Mouse (Mus musculus): Measurements from ENCODE around the gene Eefsec. TPM values are rescaled to one million over a fixed set of nuclear protein-coding genes. Genes with fewer than 3 reads are reported as not detected.

Gene Eefsec
- polyA plus RNA-seq, 1 experiment from 2014 or later = 37.4 TPM

GRCm38 (mm10) chr6:88465181-88465920 is 19.0 kb upstream of the Eefsec start, which contains the start of gene Ruvbl1:
Gene Ruvbl1, plus strand, starts transcription at chr6:88465409.
- peak; percentile 99 for ATAC-seq (ENCODE audit: insufficient number of reproducible peaks, low FRiP score, low TSS enrichment, low read depth)
- Histone ChIP-seq H3K9ac (peak within 1 kb of the TSS; percentile 71), H3K36me3 (peaks cover 26% of the 10 kb centered on the region), H3K9me3 (replicated peaks) (no peaks in the 10 kb centered on the region), H3K4me2 (replicated peaks) (peak within 1 kb of the TSS; percentile 65), H3K4me3 (replicated peaks) (peak within 1 kb of the TSS; percentile 69), H3K27me3 (no peaks in the 10 kb centered on the region), H3K4me1 (peaks cover 11% of the 10 kb centered on the region), H3K27ac (replicated peaks) (no peak within 1 kb of the TSS)
- under 1% methylated on average over 42 of the region's 42 CpGs for WGBS

GRCm38 (mm10) chr6:88454545-88454944 is 8.2 kb upstream of the Eefsec start:
- H3K36me3 ChIP-seq = no peaks in the 10 kb centered on the region
- no peaks in the 10 kb centered on the region for H3K9me3 ChIP-seq (replicated peaks)
- H3K27ac ChIP-seq (replicated peaks) = no peak overlapping the region
- no peaks in the 10 kb centered on the region for H3K4me1 ChIP-seq
- H3K9ac ChIP-seq = no peak overlapping the region
- no peak overlapping the region for H3K4me2 ChIP-seq (replicated peaks)
- no peak overlapping the region for H3K4me3 ChIP-seq (replicated peaks)
- ATAC-seq (ENCODE audit: insufficient number of reproducible peaks, low FRiP score, low TSS enrichment, low read depth) = no peak
- WGBS = 57% methylated on average over 2 of the region's 2 CpGs
- peaks cover 2% of the 10 kb centered on the region; the same call in 1 of the 2 replicates for H3K27me3 ChIP-seq

- H3K4me1 ChIP-seq = peaks cover 18% of the 10 kb centered on the region; the same call in 1 of the 2 replicates
- no peaks in the 10 kb centered on the region for H3K9me3 ChIP-seq (replicated peaks)
- H3K36me3 ChIP-seq = no peaks in the 10 kb centered on the region
- no peak overlapping the region for H3K4me2 ChIP-seq (replicated peaks)
- WGBS = 44% methylated on average over 4 of the region's 4 CpGs
- no peak for ATAC-seq (ENCODE audit: insufficient number of reproducible peaks, low FRiP score, low TSS enrichment, low read depth)
- H3K9ac ChIP-seq = no peak overlapping the region
- no peak overlapping the region for H3K4me3 ChIP-seq (replicated peaks)
- H3K27ac ChIP-seq (replicated peaks) = no peak overlapping the region
- H3K27me3 ChIP-seq = no peaks in the 10 kb centered on the region
These were observed 1.1 kb upstream of the Eefsec start for GRCm38 (mm10) chr6:88447454-88447853.

- peak overlapping the region; percentile 72 for H3K4me3 ChIP-seq (replicated peaks)
- H3K9ac ChIP-seq = peak overlapping the region; percentile 67
- H3K27me3 ChIP-seq = no peaks in the 10 kb centered on the region
- no peaks in the 10 kb centered on the region for H3K9me3 ChIP-seq (replicated peaks)
- 0 out of 2 replicates have a peak overlapping the region, but pooled peaks have one; percentile 78 for H3K27ac ChIP-seq (replicated peaks)
- 11% methylated on average over 5 of the region's 5 CpGs for WGBS
- ATAC-seq (ENCODE audit: insufficient number of reproducible peaks, low FRiP score, low TSS enrichment, low read depth) = no peak
- peaks cover 20% of the 10 kb centered on the region; the same call in 1 of the 2 replicates for H3K4me1 ChIP-seq
- H3K4me2 ChIP-seq (replicated peaks) = peak overlapping the region; percentile 66
- H3K36me3 ChIP-seq = no peaks in the 10 kb centered on the region
These were observed 678 bp downstream of the Eefsec start for GRCm38 (mm10) chr6:88445661-88446060.

GRCm38 (mm10) chr6:88444076-88444750 is 2.1 kb downstream of the Eefsec start:
- Histone ChIP-seq H3K36me3 (no peaks in the 10 kb centered on the region), H3K27ac (replicated peaks) (no peak overlapping the region), H3K4me1 (peaks cover 31% of the 10 kb centered on the region), H3K9ac (no peak overlapping the region), H3K4me2 (replicated peaks) (no peak overlapping the region), H3K27me3 (no peaks in the 10 kb centered on the region), H3K9me3 (replicated peaks) (no peaks in the 10 kb centered on the region), H3K4me3 (replicated peaks) (no peak overlapping the region)
- ATAC-seq (ENCODE audit: insufficient number of reproducible peaks, low FRiP score, low TSS enrichment, low read depth) = no peak
- 80% methylated on average over 7 of the region's 7 CpGs for WGBS

- Histone ChIP-seq H3K36me3 (no peaks in the 10 kb centered on the region), H3K27ac (replicated peaks) (no peak overlapping the region), H3K9me3 (replicated peaks) (no peaks in the 10 kb centered on the region), H3K4me2 (replicated peaks) (no peak overlapping the region), H3K4me1 (peaks cover 36% of the 10 kb centered on the region), H3K9ac (no peak overlapping the region), H3K27me3 (no peaks in the 10 kb centered on the region), H3K4me3 (replicated peaks) (no peak overlapping the region)
- no peak for ATAC-seq (ENCODE audit: insufficient number of reproducible peaks, low FRiP score, low TSS enrichment, low read depth)
- 77% methylated on average over 3 of the region's 3 CpGs for WGBS
These were observed 2.9 kb downstream of the Eefsec start for GRCm38 (mm10) chr6:88443446-88443845.

- no peak overlapping the region for H3K4me2 ChIP-seq (replicated peaks)
- H3K27me3 ChIP-seq = no peaks in the 10 kb centered on the region
- no peaks in the 10 kb centered on the region for H3K36me3 ChIP-seq
- H3K9ac ChIP-seq = no peak overlapping the region
- peaks cover 36% of the 10 kb centered on the region for H3K4me1 ChIP-seq
- ATAC-seq (ENCODE audit: insufficient number of reproducible peaks, low FRiP score, low TSS enrichment, low read depth) = no peak
- no peak overlapping the region for H3K27ac ChIP-seq (replicated peaks)
- no peaks in the 10 kb centered on the region for H3K9me3 ChIP-seq (replicated peaks)
- no peak overlapping the region for H3K4me3 ChIP-seq (replicated peaks)
- WGBS = 79% methylated on average over 3 of the region's 3 CpGs
These were observed 3.8 kb downstream of the Eefsec start for GRCm38 (mm10) chr6:88442551-88442950.

- Histone ChIP-seq H3K4me1 (peaks cover 18% of the 10 kb centered on the region), H3K27me3 (no peaks in the 10 kb centered on the region), H3K4me2 (replicated peaks) (no peak overlapping the region), H3K4me3 (replicated peaks) (no peak overlapping the region), H3K9me3 (replicated peaks) (no peaks in the 10 kb centered on the region), H3K36me3 (no peaks in the 10 kb centered on the region), H3K27ac (replicated peaks) (peak overlapping the region; percentile 24; the same call in 1 of the 2 replicates), H3K9ac (no peak overlapping the region)
- 43% methylated on average over 4 of the region's 4 CpGs for WGBS
- no peak for ATAC-seq (ENCODE audit: insufficient number of reproducible peaks, low FRiP score, low TSS enrichment, low read depth)
These were observed 7.3 kb downstream of the Eefsec start for GRCm38 (mm10) chr6:88439056-88439455.

GRCm38 (mm10) chr6:88435609-88436008 is 10.7 kb downstream of the Eefsec start:
- no peak for ATAC-seq (ENCODE audit: insufficient number of reproducible peaks, low FRiP score, low TSS enrichment, low read depth)
- Histone ChIP-seq H3K9me3 (replicated peaks) (no peaks in the 10 kb centered on the region), H3K9ac (no peak overlapping the region), H3K27me3 (no peaks in the 10 kb centered on the region), H3K4me3 (replicated peaks) (no peak overlapping the region), H3K36me3 (no peaks in the 10 kb centered on the region), H3K4me1 (peaks cover 22% of the 10 kb centered on the region), H3K4me2 (replicated peaks) (no peak overlapping the region), H3K27ac (replicated peaks) (no peak overlapping the region)
- 86% methylated on average over 7 of the region's 7 CpGs for WGBS

- ATAC-seq (ENCODE audit: insufficient number of reproducible peaks, low FRiP score, low TSS enrichment, low read depth) = no peak
- Histone ChIP-seq H3K4me1 (peaks cover 18% of the 10 kb centered on the region; the same call in 1 of the 2 replicates), H3K27me3 (no peaks in the 10 kb centered on the region), H3K4me2 (replicated peaks) (no peak overlapping the region), H3K4me3 (replicated peaks) (no peak overlapping the region), H3K27ac (replicated peaks) (no peak overlapping the region), H3K9ac (no peak overlapping the region), H3K36me3 (no peaks in the 10 kb centered on the region), H3K9me3 (replicated peaks) (no peaks in the 10 kb centered on the region)
- 22% methylated on average over 4 of the region's 4 CpGs for WGBS
These were observed 15.1 kb downstream of the Eefsec start for GRCm38 (mm10) chr6:88431202-88431601.

GRCm38 (mm10) chr6:88416130-88416758 is 30.1 kb downstream of the Eefsec start:
- H3K27me3 ChIP-seq = no peaks in the 10 kb centered on the region
- WGBS = 21% methylated on average over 7 of the region's 7 CpGs
- no peak overlapping the region for H3K9ac ChIP-seq
- H3K9me3 ChIP-seq (replicated peaks) = no peaks in the 10 kb centered on the region
- no peak overlapping the region for H3K4me2 ChIP-seq (replicated peaks)
- no peaks in the 10 kb centered on the region for H3K36me3 ChIP-seq
- peaks cover 34% of the 10 kb centered on the region for H3K4me1 ChIP-seq
- peak; percentile 41; the same call in 1 of the 2 replicates for ATAC-seq (ENCODE audit: insufficient number of reproducible peaks, low FRiP score, low TSS enrichment, low read depth)
- H3K4me3 ChIP-seq (replicated peaks) = no peak overlapping the region
- H3K27ac ChIP-seq (replicated peaks) = peak overlapping the region; percentile 59; the same call in 1 of the 2 replicates
